Mouse (Mus musculus) testis, adult 2 months (tissue): ENCODE results near the gene Tnfrsf11a.

Source experiments
- CTCF ChIP-seq: fragments of 200-500 bp; IDR thresholded peaks from 2 replicates; pipeline ENCODE4 v1.5.1; 2012; ENCODE audit warnings: low read depth, mild to moderate bottlenecking, inconsistent platforms, low read length, moderate library complexity; ENCODE audit not compliant: control insufficient read depth, insufficient read depth, insufficient replicate concordance
- POLR2A ChIP-seq: fragments of 200-500 bp; IDR thresholded peaks from 2 replicates; pipeline ENCODE4 v1.6.1; 2012; ENCODE audit warnings: low read depth, mild to moderate bottlenecking, inconsistent platforms, low read length, moderate library complexity; ENCODE audit not compliant: control insufficient read depth

GRCm38 (mm10) chr1:105735318-105735717 is 45.2 kb upstream of the Tnfrsf11a start:
- no peak for TF ChIP-seq CTCF
- TF ChIP-seq POLR2A: no peak
